Mouse (Mus musculus): ENCODE measurements at regions not wholly inside any gene's neighbourhood (a gene's known extent, or its start where the extent isn't known, plus 50 kb on each side); places are given as distances from the start of the nearest gene placed in this dataset.

GRCm38 (mm10) chr10:96685991-96686601 lies 69.3 kb downstream of the Btg1 start:
- Histone ChIP-seq H3K4me3 (no peak overlapping the region), H3K4me2 (replicated peaks) (no peak overlapping the region), H3K4me1 (peaks cover 32% of the 10 kb centered on the region), H3K27me3 (no peaks in the 10 kb centered on the region), H3K9ac (no peak overlapping the region), H3K36me3 (no peaks in the 10 kb centered on the region), H3K9me3 (no peaks in the 10 kb centered on the region), H3K27ac (peak overlapping the region; percentile 22; the same call in 1 of the 2 replicates)
- 36% methylated on average over 5 of the region's 5 CpGs for WGBS
- no peak for ATAC-seq (ENCODE audit: low FRiP score, low read depth)

GRCm38 (mm10) chr10:96686659-96687440 lies 70.0 kb downstream of the Btg1 start:
- Histone ChIP-seq H3K36me3 (no peaks in the 10 kb centered on the region), H3K9me3 (no peaks in the 10 kb centered on the region), H3K27ac (peak overlapping the region; percentile 74; the same call in 1 of the 2 replicates), H3K9ac (no peak overlapping the region), H3K4me2 (replicated peaks) (peak overlapping the region; percentile 30), H3K4me3 (no peak overlapping the region), H3K27me3 (no peaks in the 10 kb centered on the region), H3K4me1 (peaks cover 32% of the 10 kb centered on the region)
- WGBS: 38% methylated on average over 6 of the region's 6 CpGs
- peak; percentile 95 for ATAC-seq (ENCODE audit: low FRiP score, low read depth)

- H3K9ac ChIP-seq: no peak overlapping the region
- no peak overlapping the region for H3K4me3 ChIP-seq
- ATAC-seq (ENCODE audit: low FRiP score, low read depth): peak; percentile 14; the same call in 1 of the 2 replicates
Observed at GRCm38 (mm10) chr10:96687441-96687772, 70.6 kb downstream of the Btg1 start.

GRCm38 (mm10) chr10:96689976-96690867 lies 73.4 kb downstream of the Btg1 start:
- Histone ChIP-seq H3K36me3 (no peaks in the 10 kb centered on the region), H3K4me1 (peaks cover 45% of the 10 kb centered on the region), H3K4me3 (no peak overlapping the region), H3K27me3 (no peaks in the 10 kb centered on the region), H3K9me3 (no peaks in the 10 kb centered on the region), H3K9ac (no peak overlapping the region), H3K27ac (peak overlapping the region; percentile 39; the same call in 1 of the 2 replicates), H3K4me2 (replicated peaks) (no peak overlapping the region)
- 50% methylated on average over 11 of the region's 11 CpGs for WGBS
- no peak for ATAC-seq (ENCODE audit: low FRiP score, low read depth)

More at GRCm38 (mm10) chr10:96687441-96687772, 70.6 kb downstream of the Btg1 start:
- no peaks in the 10 kb centered on the region for H3K36me3 ChIP-seq
- peaks cover 32% of the 10 kb centered on the region for H3K4me1 ChIP-seq
- no peaks in the 10 kb centered on the region for H3K9me3 ChIP-seq
- peak overlapping the region; percentile 74; the same call in 1 of the 2 replicates for H3K27ac ChIP-seq
- 59% methylated on average over 1 of the region's 1 CpGs for WGBS
- H3K4me2 ChIP-seq (replicated peaks): peak overlapping the region; percentile 30; the same call in 1 of the 2 replicates
- H3K27me3 ChIP-seq: no peaks in the 10 kb centered on the region

- H3K9me3 ChIP-seq: no peaks in the 10 kb centered on the region
- peak overlapping the region; percentile 39; the same call in 1 of the 2 replicates for H3K27ac ChIP-seq
- H3K4me2 ChIP-seq (replicated peaks): no peak overlapping the region
- ATAC-seq (ENCODE audit: low FRiP score, low read depth): no peak
- H3K27me3 ChIP-seq: no peaks in the 10 kb centered on the region
- H3K36me3 ChIP-seq: no peaks in the 10 kb centered on the region
- no peak overlapping the region for H3K4me3 ChIP-seq
- H3K9ac ChIP-seq: no peak overlapping the region
- H3K4me1 ChIP-seq: peaks cover 45% of the 10 kb centered on the region
- 49% methylated on average over 2 of the region's 2 CpGs for WGBS
Observed at GRCm38 (mm10) chr10:96690868-96691302, 74.1 kb downstream of the Btg1 start.

- no peaks in the 10 kb centered on the region for H3K9me3 ChIP-seq
- H3K4me3 ChIP-seq: no peak overlapping the region
- H3K4me1 ChIP-seq: peaks cover 41% of the 10 kb centered on the region
- H3K4me2 ChIP-seq (replicated peaks): no peak overlapping the region
- H3K27me3 ChIP-seq: no peaks in the 10 kb centered on the region
- 84% methylated on average over 6 of the region's 6 CpGs for WGBS
- H3K36me3 ChIP-seq: no peaks in the 10 kb centered on the region
- no peak overlapping the region for H3K9ac ChIP-seq
- no peak for ATAC-seq (ENCODE audit: low FRiP score, low read depth)
- no peak overlapping the region for H3K27ac ChIP-seq
Observed at GRCm38 (mm10) chr10:96691319-96691870, 74.6 kb downstream of the Btg1 start.

GRCm38 (mm10) chr10:96692821-96693220 lies 76.0 kb downstream of the Btg1 start:
- Histone ChIP-seq H3K4me2 (replicated peaks) (no peak overlapping the region), H3K9ac (no peak overlapping the region), H3K9me3 (no peaks in the 10 kb centered on the region), H3K4me3 (no peak overlapping the region), H3K27me3 (no peaks in the 10 kb centered on the region), H3K36me3 (no peaks in the 10 kb centered on the region), H3K27ac (no peak overlapping the region; the same call in 1 of the 2 replicates), H3K4me1 (peaks cover 30% of the 10 kb centered on the region)
- no peak for ATAC-seq (ENCODE audit: low FRiP score, low read depth)
- WGBS: 79% methylated on average over 7 of the region's 7 CpGs

GRCm38 (mm10) chr10:96693766-96694165 lies 77.0 kb downstream of the Btg1 start:
- H3K4me1 ChIP-seq: peaks cover 31% of the 10 kb centered on the region
- no peaks in the 10 kb centered on the region for H3K36me3 ChIP-seq
- WGBS: 30% methylated on average over 6 of the region's 6 CpGs
- no peak overlapping the region for H3K9ac ChIP-seq
- no peak overlapping the region for H3K27ac ChIP-seq
- no peaks in the 10 kb centered on the region for H3K27me3 ChIP-seq
- H3K4me3 ChIP-seq: no peak overlapping the region
- no peak for ATAC-seq (ENCODE audit: low FRiP score, low read depth)
- no peak overlapping the region for H3K4me2 ChIP-seq (replicated peaks)
- no peaks in the 10 kb centered on the region for H3K9me3 ChIP-seq

GRCm38 (mm10) chr10:96696571-96696970 lies 79.8 kb downstream of the Btg1 start:
- H3K4me3 ChIP-seq: no peak overlapping the region
- no peaks in the 10 kb centered on the region for H3K9me3 ChIP-seq
- H3K4me2 ChIP-seq (replicated peaks): no peak overlapping the region
- no peaks in the 10 kb centered on the region for H3K27me3 ChIP-seq
- ATAC-seq (ENCODE audit: low FRiP score, low read depth): no peak
- WGBS: 93% methylated on average over 7 of the region's 7 CpGs
- no peak overlapping the region for H3K9ac ChIP-seq
- no peaks in the 10 kb centered on the region for H3K36me3 ChIP-seq
- peaks cover 18% of the 10 kb centered on the region for H3K4me1 ChIP-seq
- no peak overlapping the region; the same call in 1 of the 2 replicates for H3K27ac ChIP-seq

GRCm38 (mm10) chr10:96697781-96698180 lies 81.0 kb downstream of the Btg1 start:
- H3K27ac ChIP-seq: peak overlapping the region; percentile 55; the same call in 1 of the 2 replicates
- WGBS: 55% methylated on average over 3 of the region's 3 CpGs
- no peak overlapping the region for H3K9ac ChIP-seq
- peak; percentile 54 for ATAC-seq (ENCODE audit: low FRiP score, low read depth)
- peaks cover 16% of the 10 kb centered on the region for H3K4me1 ChIP-seq
- no peaks in the 10 kb centered on the region for H3K36me3 ChIP-seq
- no peaks in the 10 kb centered on the region for H3K27me3 ChIP-seq
- no peaks in the 10 kb centered on the region for H3K9me3 ChIP-seq
- no peak overlapping the region for H3K4me3 ChIP-seq
- no peak overlapping the region for H3K4me2 ChIP-seq (replicated peaks)

GRCm38 (mm10) chr10:96706656-96707055 lies 89.8 kb downstream of the Btg1 start:
- Histone ChIP-seq H3K36me3 (no peaks in the 10 kb centered on the region), H3K9me3 (no peaks in the 10 kb centered on the region), H3K27me3 (no peaks in the 10 kb centered on the region), H3K27ac (no peak overlapping the region), H3K9ac (no peak overlapping the region), H3K4me1 (no peaks in the 10 kb centered on the region), H3K4me3 (no peak overlapping the region), H3K4me2 (replicated peaks) (no peak overlapping the region)
- ATAC-seq (ENCODE audit: low FRiP score, low read depth): no peak
- WGBS: 85% methylated on average over 4 of the region's 4 CpGs
